Mouse (Mus musculus) embryo, embryonic 9.5 days (tissue): Measurements from ENCODE around the gene Rbm3.

Experiments used
- DNase-seq: peaks from one replicate; pipeline ENCODE4 v3.0.0-alpha.2; 2017; ENCODE audit errors: extremely low spot score

Gene Rbm3

GRCm38 (mm10) chrX:8145153-8145991, at the start of gene Rbm3:
TSS of gene Rbm3 (minus strand) at chrX:8145880.
- peak; percentile 79 for DNase-seq

- DNase-seq = no peak
Observed at GRCm38 (mm10) chrX:8193419-8193723, 47.7 kb upstream of the Rbm3 start, which contains the start of gene Ebp. TSS of gene Ebp (minus strand) at chrX:8193512.

- DNase-seq = peak; percentile 79
Observed at GRCm38 (mm10) chrX:8192640-8193418, 47.1 kb upstream of the Rbm3 start.

GRCm38 (mm10) chrX:8192126-8192639, 46.5 kb upstream of the Rbm3 start:
- DNase-seq = no peak

- no peak for DNase-seq
Observed at GRCm38 (mm10) chrX:8182871-8183540, 37.3 kb upstream of the Rbm3 start.

- no peak for DNase-seq
Observed at GRCm38 (mm10) chrX:8179646-8180045, 34.0 kb upstream of the Rbm3 start.

GRCm38 (mm10) chrX:8178871-8179270, 33.2 kb upstream of the Rbm3 start:
- no peak for DNase-seq

GRCm38 (mm10) chrX:8175504-8176385, 30.1 kb upstream of the Rbm3 start, which contains the start of gene Tbc1d25:
TSS of gene Tbc1d25 (minus strand) at chrX:8176181.
- peak; percentile 79 for DNase-seq

- DNase-seq = no peak
Observed at GRCm38 (mm10) chrX:8175169-8175503, 29.5 kb upstream of the Rbm3 start.

- no peak for DNase-seq
Observed at GRCm38 (mm10) chrX:8167716-8168647, 22.3 kb upstream of the Rbm3 start.

- no peak for DNase-seq
Observed at GRCm38 (mm10) chrX:8164471-8164870, 18.8 kb upstream of the Rbm3 start.

GRCm38 (mm10) chrX:8163076-8163475, 17.4 kb upstream of the Rbm3 start:
- no peak for DNase-seq

- DNase-seq = no peak
Observed at GRCm38 (mm10) chrX:8143750-8144149, 1.9 kb downstream of the Rbm3 start.

- DNase-seq = no peak
Observed at GRCm38 (mm10) chrX:8142948-8143347, 2.7 kb downstream of the Rbm3 start.

GRCm38 (mm10) chrX:8141058-8141457, 4.6 kb downstream of the Rbm3 start:
- DNase-seq = no peak

GRCm38 (mm10) chrX:8140446-8140845, 5.2 kb downstream of the Rbm3 start:
- no peak for DNase-seq

GRCm38 (mm10) chrX:8139480-8139879, 6.2 kb downstream of the Rbm3 start:
- no peak for DNase-seq

GRCm38 (mm10) chrX:8135886-8136285, 9.8 kb downstream of the Rbm3 start:
- DNase-seq = no peak

- peak; percentile 87 for DNase-seq
Observed at GRCm38 (mm10) chrX:8132017-8132976, 13.4 kb downstream of the Rbm3 start, which contains the start of gene Wdr13. TSS of gene Wdr13 (minus strand) at chrX:8132892.
